Mouse (Mus musculus): ENCODE measurements around the gene Apbb2. TPM values are rescaled to one million over a fixed set of nuclear protein-coding genes. Genes with fewer than 3 reads are reported as not detected.

The Apbb2 gene
- polyA plus RNA-seq, 1 experiment from 2014 or later: 5.6 TPM

- H3K4me2 ChIP-seq (ENCODE audit: low read depth, low read length): no peak overlapping the region
- TF ChIP-seq EP300 (IDR thresholded peaks at IDR 0.05; ENCODE audit: low read depth) (no peak), CTCF (IDR thresholded peaks at IDR 0.05; ENCODE audit: low read depth) (no peak)
- 57% methylated on average over 8 of the region's 8 CpGs for WGBS (ENCODE audit: insufficient replicate concordance)
- no peaks in the 10 kb centered on the region for H3K9me3 ChIP-seq (ENCODE audit: low read length)
- no peak overlapping the region for H3K27ac ChIP-seq (ENCODE audit: low read depth)
- no peak for ATAC-seq
- H3K4me1 ChIP-seq (ENCODE audit: insufficient read depth): no peaks in the 10 kb centered on the region
- no peak for DNase-seq
- no peaks in the 10 kb centered on the region for H3K36me3 ChIP-seq (replicated peaks; ENCODE audit: insufficient read depth, low read length)
- no peak overlapping the region for H3K4me3 ChIP-seq (ENCODE audit: low read depth, low read length)
- H3K9ac ChIP-seq (replicated peaks): no peak overlapping the region
- H3K27me3 ChIP-seq (ENCODE audit: insufficient read depth, low read length): no peaks in the 10 kb centered on the region
These were observed 201.3 kb downstream of the Apbb2 start for GRCm38 (mm10) chr5:66417289-66417688.

DNA sequence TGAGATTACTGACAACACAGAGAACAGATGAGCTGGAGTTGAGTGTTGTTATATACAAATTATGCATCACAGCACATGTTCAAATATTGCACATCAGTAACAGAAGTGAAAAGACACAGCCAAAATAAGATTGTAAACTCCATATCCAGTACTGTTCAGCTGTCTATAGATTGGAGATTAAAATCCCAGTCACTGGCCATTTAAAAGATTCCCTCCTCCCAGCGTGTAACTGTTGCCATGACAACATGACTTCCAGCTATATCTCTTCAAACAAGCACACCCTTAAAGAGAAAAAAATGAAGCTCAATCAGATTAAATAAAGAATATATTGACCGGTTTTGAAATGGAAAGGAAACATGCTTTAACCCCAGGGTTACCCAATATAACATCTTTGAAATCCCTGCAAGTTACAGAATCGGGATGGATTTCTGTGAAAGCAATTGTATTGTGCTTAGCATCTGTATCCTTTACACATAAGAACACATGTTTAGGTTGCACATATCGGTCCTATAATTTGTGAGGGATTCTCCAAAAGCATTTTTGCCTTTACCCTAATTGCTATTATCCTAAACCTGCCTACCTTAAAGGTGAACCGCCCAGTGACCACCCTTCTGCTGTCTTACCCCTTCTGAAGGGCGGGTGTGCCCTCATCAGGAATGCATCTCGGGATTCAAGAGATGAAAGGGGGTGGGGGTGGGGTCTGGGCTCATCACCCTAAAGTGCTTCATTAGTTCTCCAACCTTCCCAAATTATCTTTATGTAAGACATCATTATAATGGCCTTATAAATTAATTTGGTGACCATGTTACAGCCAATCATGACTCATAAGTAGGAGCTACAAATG, 202.7 kb downstream of the Apbb2 start:
- WGBS (ENCODE audit: insufficient replicate concordance): 73% methylated on average over 7 of the region's 7 CpGs
- H3K4me2 ChIP-seq (ENCODE audit: low read depth, low read length): no peak overlapping the region
- DNase-seq (no peak), ATAC-seq (no peak)
- no peak overlapping the region for H3K9ac ChIP-seq (replicated peaks)
- no peaks in the 10 kb centered on the region for H3K36me3 ChIP-seq (replicated peaks; ENCODE audit: insufficient read depth, low read length)
- no peak overlapping the region for H3K4me3 ChIP-seq (ENCODE audit: low read depth, low read length)
- no peaks in the 10 kb centered on the region for H3K4me1 ChIP-seq (ENCODE audit: insufficient read depth)
- no peaks in the 10 kb centered on the region for H3K9me3 ChIP-seq (ENCODE audit: low read length)
- TF ChIP-seq EP300 (IDR thresholded peaks at IDR 0.05; ENCODE audit: low read depth) (no peak), CTCF (IDR thresholded peaks at IDR 0.05; ENCODE audit: low read depth) (no peak)
- H3K27ac ChIP-seq (ENCODE audit: low read depth): no peak overlapping the region
- no peaks in the 10 kb centered on the region for H3K27me3 ChIP-seq (ENCODE audit: insufficient read depth, low read length)

DNA sequence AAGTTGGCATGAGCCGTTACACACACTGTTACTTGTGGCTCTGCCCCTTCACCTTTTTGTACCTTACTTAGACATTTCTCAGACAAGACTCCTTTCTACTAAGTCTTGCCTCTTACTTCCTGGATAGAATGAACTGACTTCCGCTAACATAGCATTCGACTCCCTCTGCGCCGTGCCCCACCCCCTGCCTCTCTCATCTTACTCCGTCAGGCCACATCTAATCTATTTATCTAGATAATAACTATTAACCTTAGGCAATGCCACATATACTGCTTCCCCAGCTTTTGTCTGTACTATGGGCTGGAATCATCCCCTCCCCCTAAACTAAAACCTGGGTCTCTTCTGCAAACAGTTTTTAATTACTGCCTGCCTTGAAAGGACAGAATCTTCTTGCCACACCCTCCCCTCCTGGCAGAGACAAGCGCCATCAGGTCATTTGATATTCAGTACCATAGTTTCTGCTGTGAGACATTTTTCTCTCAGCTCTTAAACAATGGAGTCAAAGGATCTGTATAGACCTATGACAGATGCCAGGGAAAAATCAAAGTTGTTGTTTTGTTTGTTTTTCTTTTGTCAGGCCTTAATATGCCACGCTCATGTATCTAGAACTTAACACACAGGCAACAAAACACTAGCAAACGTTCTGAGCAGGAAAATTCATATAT, 203.4 kb downstream of the Apbb2 start:
- WGBS (ENCODE audit: insufficient replicate concordance): 76% methylated on average over 9 of the region's 9 CpGs
- Histone ChIP-seq H3K9me3 (ENCODE audit: low read length) (no peaks in the 10 kb centered on the region), H3K36me3 (replicated peaks; ENCODE audit: insufficient read depth, low read length) (no peaks in the 10 kb centered on the region), H3K9ac (replicated peaks) (no peak overlapping the region), H3K27me3 (ENCODE audit: insufficient read depth, low read length) (no peaks in the 10 kb centered on the region), H3K4me3 (ENCODE audit: low read depth, low read length) (no peak overlapping the region), H3K4me2 (ENCODE audit: low read depth, low read length) (no peak overlapping the region), H3K4me1 (ENCODE audit: insufficient read depth) (no peaks in the 10 kb centered on the region), H3K27ac (ENCODE audit: low read depth) (no peak overlapping the region)
- no peak for ATAC-seq
- DNase-seq: no peak
- no peak for TF ChIP-seq CTCF (IDR thresholded peaks at IDR 0.05; ENCODE audit: low read depth)
- no peak for TF ChIP-seq EP300 (IDR thresholded peaks at IDR 0.05; ENCODE audit: low read depth)

- no peak overlapping the region for H3K4me2 ChIP-seq (ENCODE audit: low read depth, low read length)
- no peak for ATAC-seq
- H3K27ac ChIP-seq (ENCODE audit: low read depth): no peak overlapping the region
- no peak for DNase-seq
- H3K27me3 ChIP-seq (ENCODE audit: insufficient read depth, low read length): no peaks in the 10 kb centered on the region
- no peaks in the 10 kb centered on the region for H3K36me3 ChIP-seq (replicated peaks; ENCODE audit: insufficient read depth, low read length)
- 65% methylated on average over 5 of the region's 5 CpGs for WGBS (ENCODE audit: insufficient replicate concordance)
- H3K9ac ChIP-seq (replicated peaks): no peak overlapping the region
- no peaks in the 10 kb centered on the region for H3K4me1 ChIP-seq (ENCODE audit: insufficient read depth)
- H3K9me3 ChIP-seq (ENCODE audit: low read length): no peaks in the 10 kb centered on the region
- TF ChIP-seq EP300 (IDR thresholded peaks at IDR 0.05; ENCODE audit: low read depth): no peak
- TF ChIP-seq CTCF (IDR thresholded peaks at IDR 0.05; ENCODE audit: low read depth): no peak
- no peak overlapping the region for H3K4me3 ChIP-seq (ENCODE audit: low read depth, low read length)
These were observed 205.2 kb downstream of the Apbb2 start for GRCm38 (mm10) chr5:66413402-66413801.

- DNase-seq: no peak
- Histone ChIP-seq H3K4me1 (ENCODE audit: insufficient read depth) (no peaks in the 10 kb centered on the region), H3K9me3 (ENCODE audit: low read length) (no peaks in the 10 kb centered on the region), H3K4me3 (ENCODE audit: low read depth, low read length) (no peak overlapping the region), H3K27me3 (ENCODE audit: insufficient read depth, low read length) (no peaks in the 10 kb centered on the region), H3K9ac (replicated peaks) (no peak overlapping the region), H3K27ac (ENCODE audit: low read depth) (no peak overlapping the region), H3K36me3 (replicated peaks; ENCODE audit: insufficient read depth, low read length) (no peaks in the 10 kb centered on the region), H3K4me2 (ENCODE audit: low read depth, low read length) (no peak overlapping the region)
- no peak for ATAC-seq
- TF ChIP-seq EP300 (IDR thresholded peaks at IDR 0.05; ENCODE audit: low read depth) (no peak), CTCF (IDR thresholded peaks at IDR 0.05; ENCODE audit: low read depth) (no peak)
- WGBS (ENCODE audit: insufficient replicate concordance): 81% methylated on average over 3 of the region's 3 CpGs
These were observed 205.8 kb downstream of the Apbb2 start for GRCm38 (mm10) chr5:66412821-66413220.

DNA sequence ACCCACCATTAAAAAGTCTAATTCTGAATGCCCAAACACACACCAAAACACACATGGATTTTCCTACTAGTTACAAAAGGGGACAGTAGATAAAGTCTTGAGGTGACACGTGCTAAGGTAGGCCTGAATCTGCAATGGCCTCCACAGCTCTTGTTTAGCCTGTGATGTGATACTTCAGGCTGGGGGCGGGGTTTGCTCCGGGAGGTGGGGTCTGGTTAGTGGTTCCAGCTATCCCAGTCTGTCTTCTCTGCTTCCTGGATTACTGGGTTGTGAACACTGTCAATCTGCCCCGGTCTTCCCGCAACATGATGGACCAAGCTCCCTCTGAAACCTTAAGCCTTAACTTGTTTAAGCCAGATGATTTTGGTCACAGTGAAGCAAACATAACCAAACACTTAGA, 210.0 kb downstream of the Apbb2 start:
- Histone ChIP-seq H3K27me3 (ENCODE audit: insufficient read depth, low read length) (no peaks in the 10 kb centered on the region), H3K27ac (ENCODE audit: low read depth) (no peak overlapping the region), H3K9ac (replicated peaks) (no peak overlapping the region), H3K4me2 (ENCODE audit: low read depth, low read length) (no peak overlapping the region), H3K36me3 (replicated peaks; ENCODE audit: insufficient read depth, low read length) (no peaks in the 10 kb centered on the region), H3K4me3 (ENCODE audit: low read depth, low read length) (no peak overlapping the region), H3K4me1 (ENCODE audit: insufficient read depth) (no peaks in the 10 kb centered on the region), H3K9me3 (ENCODE audit: low read length) (no peaks in the 10 kb centered on the region)
- 70% methylated on average over 5 of the region's 5 CpGs for WGBS (ENCODE audit: insufficient replicate concordance)
- ATAC-seq (no peak), DNase-seq (no peak)
- no peak for TF ChIP-seq CTCF (IDR thresholded peaks at IDR 0.05; ENCODE audit: low read depth)
- TF ChIP-seq EP300 (IDR thresholded peaks at IDR 0.05; ENCODE audit: low read depth): no peak

Measured in liver, postnatal 0 days (tissue).